Mouse (Mus musculus) liver, embryonic 14.5 days (tissue): Measurements from ENCODE around the gene Vezt. TPM values are rescaled to one million over a fixed set of nuclear protein-coding genes. Genes with fewer than 3 reads are reported as not detected.

Experiments used
- ATAC-seq: fragments of 200-750 bp; cut with Nextera tagmentation; 2 replicates; pipeline ENCODE4 v1.8.0; 2017; ENCODE audit warnings: moderate number of reproducible peaks, mild to moderate bottlenecking, moderate library complexity; ENCODE audit not compliant: insufficient read depth
- DNase-seq, 3 experiments: peaks; one replicate each; pipeline ENCODE4 v3.0.0-alpha.2; 2012 to 2013; ENCODE audit warnings: low read depth in 3 of 3, low spot score in 3 of 3
- H3K27ac ChIP-seq: fragments of 300-500 bp; sonication (generic); 2 replicates; pipeline ENCODE4 v1.5.1; 2014; ENCODE audit warnings: moderate library complexity, mild to moderate bottlenecking, control low read depth, inconsistent platforms
- H3K27me3 ChIP-seq: fragments of 300-500 bp; sonication (generic); 2 replicates; pipeline ENCODE4 v1.6.1; 2014; ENCODE audit warnings: mild to moderate bottlenecking, low read length, moderate library complexity; ENCODE audit not compliant: control insufficient read depth, insufficient read depth
- H3K36me3 ChIP-seq: fragments of 300-500 bp; sonication (generic); replicated peaks from 2 replicates; pipeline ENCODE4 v1.6.1; 2014; ENCODE audit warnings: low read depth; ENCODE audit not compliant: control insufficient read depth, insufficient read depth
- H3K4me1 ChIP-seq, 2 experiments: fragments of 200-500 bp in 1 of 2; fragments of 300-500 bp in 1 of 2; sonication (generic) in 1 of 2; replicated peaks; 2 replicates each; pipeline ENCODE4 v1.6.1; 2012 to 2014; ENCODE audit warnings: antibody characterized with exemption in 1 of 2, inconsistent platforms in 1 of 2, low read length in 1 of 2; ENCODE audit not compliant: control insufficient read depth in 2 of 2, insufficient read depth in 2 of 2
- H3K4me2 ChIP-seq: fragments of 300-500 bp; sonication (generic); 2 replicates; pipeline ENCODE4 v1.6.1; 2014; ENCODE audit warnings: low read depth, mild to moderate bottlenecking, control low read depth, moderate library complexity
- H3K4me3 ChIP-seq, 2 experiments: fragments of 200-500 bp in 1 of 2; fragments of 300-500 bp in 1 of 2; sonication (generic) in 1 of 2; 2 replicates each; pipeline ENCODE4 v1.5.1; 2012 to 2014; ENCODE audit warnings: low read depth in 2 of 2, low read length in 2 of 2, mild to moderate bottlenecking in 2 of 2, control low read depth in 1 of 2, inconsistent platforms in 1 of 2, moderate library complexity in 1 of 2; ENCODE audit not compliant: insufficient read depth in 1 of 2
- H3K9ac ChIP-seq: fragments of 300-500 bp; sonication (generic); replicated peaks from 2 replicates; pipeline ENCODE4 v1.6.1; 2014; ENCODE audit warnings: mild to moderate bottlenecking, control low read depth, moderate library complexity
- H3K9me3 ChIP-seq: fragments of 300-500 bp; sonication (generic); 2 replicates; pipeline ENCODE4 v1.6.1; 2016; ENCODE audit warnings: low read length, mixed read lengths; ENCODE audit not compliant: control insufficient read depth
- CTCF ChIP-seq: IDR thresholded peaks from 2 replicates; pipeline ENCODE4 v1.5.1; 2016; ENCODE audit warnings: antibody characterized with exemption, low read depth, control low read depth
- EP300 ChIP-seq: IDR thresholded peaks from 2 replicates; pipeline ENCODE4 v1.6.1; 2016; ENCODE audit warnings: antibody characterized with exemption, low read depth
- WGBS: fragments of 180-500 bp; shearing (Covaris S2); extraction: QIAGEN DNeasy Blood & Tissue Kit; methylation state at CpG from one replicate; pipeline ENCODE4 v1.1.7; 2014; ENCODE audit not compliant: insufficient replicate concordance; 5-methylcytosine and 5-hydroxymethylcytosine counted together
- polyA plus RNA-seq, 2 experiments: library from polyadenylated mRNA; depleted of rRNA in 1 of 2; stranded (reverse) in 1 of 2; unstranded in 1 of 2; fragments of >200 nt; fragmentation: Nextera tagmentation in 1 of 2; extraction: Ambion mirVana in 1 of 2; gene quantifications; 2 replicates each; pipeline versions ENCODE4 v1.2.1 to v1.2.3; 2012 to 2014

The Vezt gene
- polyA plus RNA-seq, 2 experiments = 6.6 to 12.7 TPM

DNA sequence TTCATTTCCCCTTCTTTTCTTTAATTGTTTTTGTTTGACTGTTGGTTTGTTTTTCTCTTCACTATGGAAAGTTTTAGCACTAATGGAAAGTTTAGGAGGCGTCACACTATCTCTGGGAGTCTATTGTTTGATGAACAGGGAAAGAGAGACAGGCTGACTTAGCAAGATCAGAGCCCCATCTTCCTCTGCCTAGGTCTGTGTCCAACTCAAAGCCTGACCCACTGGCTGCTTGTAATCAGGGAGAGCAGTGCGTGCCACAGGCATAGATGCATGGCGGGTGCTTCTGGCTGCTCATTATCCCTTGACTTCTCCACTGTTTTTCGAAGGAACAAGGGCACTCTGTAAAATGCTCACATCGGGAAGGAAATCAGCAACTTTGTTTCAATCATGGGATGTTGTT is 26.7 kb upstream of the Vezt start:
- H3K4me1 ChIP-seq = peaks cover 0 to 18% of the 10 kb centered on the region in 2 experiments
- ATAC-seq = no peak

DNA sequence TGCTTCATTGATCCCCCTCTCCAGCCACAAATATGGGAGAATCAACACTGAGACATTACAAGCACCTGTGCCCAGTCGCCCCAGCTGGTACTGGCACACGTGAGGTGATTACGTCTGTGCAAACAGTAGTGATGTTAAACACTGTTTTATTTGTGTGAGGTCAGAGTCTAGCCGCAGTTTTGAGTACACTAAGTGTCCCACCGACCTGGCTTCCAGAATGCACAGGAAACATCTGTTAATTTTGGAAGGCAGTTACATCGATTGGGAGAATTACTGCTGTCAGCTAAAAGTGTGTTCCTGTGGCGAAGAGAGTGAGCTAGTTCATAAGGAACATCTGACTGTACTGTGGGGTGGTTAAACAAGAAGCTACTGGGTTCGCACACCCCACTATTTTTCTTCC is 24.6 kb upstream of the Vezt start:
- 56% methylated on average over 8 of the region's 8 CpGs for WGBS
- no peaks in the 10 kb centered on the region for H3K36me3 ChIP-seq
- ATAC-seq = no peak; the same call in 1 of the 2 replicates
- no peak overlapping the region for H3K4me3 ChIP-seq
- H3K4me2 ChIP-seq = no peak overlapping the region
- H3K4me1 ChIP-seq = peaks cover 0 to 18% of the 10 kb centered on the region in 2 experiments
- TF ChIP-seq CTCF (no peak), EP300 (no peak)
- DNase-seq = no peak
- no peak overlapping the region for H3K9ac ChIP-seq
- H3K27me3 ChIP-seq = no peaks in the 10 kb centered on the region
- no peak overlapping the region for H3K27ac ChIP-seq
- no peaks in the 10 kb centered on the region for H3K9me3 ChIP-seq

More for the DNA sequence above, 26.7 kb upstream of the Vezt start:
- DNase-seq = no peak
- Histone ChIP-seq H3K9ac (no peak overlapping the region), H3K36me3 (no peaks in the 10 kb centered on the region), H3K27ac (no peak overlapping the region), H3K4me3 (no peak overlapping the region), H3K4me2 (no peak overlapping the region), H3K27me3 (no peaks in the 10 kb centered on the region), H3K9me3 (no peaks in the 10 kb centered on the region)
- TF ChIP-seq EP300 = no peak
- no peak for TF ChIP-seq CTCF
- WGBS = 84% methylated on average over 5 of the region's 5 CpGs

DNA sequence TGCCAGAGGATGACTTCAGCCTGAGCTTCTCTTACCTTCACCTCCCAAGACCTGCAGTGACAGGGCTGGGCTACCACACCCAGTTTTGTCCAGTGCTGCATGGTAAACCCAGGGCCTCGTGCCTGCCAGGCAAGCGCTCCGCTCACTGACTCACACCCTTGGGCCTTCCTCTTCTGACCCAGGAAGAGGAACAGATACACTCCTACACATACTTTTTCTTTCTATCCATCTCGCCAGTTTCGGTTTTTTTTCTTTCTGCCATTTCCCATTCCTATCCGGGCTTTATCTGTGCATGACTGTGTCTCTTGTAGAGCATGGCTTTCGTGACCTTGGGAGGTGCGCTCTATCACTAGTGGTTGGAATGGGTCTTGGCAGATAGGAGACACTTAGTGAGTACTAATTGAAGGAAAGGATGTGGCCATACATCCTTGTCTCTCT is 24.0 kb upstream of the Vezt start:
- Histone ChIP-seq H3K9me3 (no peaks in the 10 kb centered on the region), H3K4me1 (peaks cover 0 to 18% of the 10 kb centered on the region in 2 experiments), H3K27me3 (no peaks in the 10 kb centered on the region), H3K36me3 (no peaks in the 10 kb centered on the region), H3K4me3 (no peak overlapping the region), H3K27ac (no peak overlapping the region), H3K4me2 (no peak overlapping the region), H3K9ac (no peak overlapping the region)
- WGBS = 48% methylated on average over 8 of the region's 8 CpGs
- peak; percentile 64 for ATAC-seq
- no peak for DNase-seq
- TF ChIP-seq EP300 (no peak), CTCF (no peak)

DNA sequence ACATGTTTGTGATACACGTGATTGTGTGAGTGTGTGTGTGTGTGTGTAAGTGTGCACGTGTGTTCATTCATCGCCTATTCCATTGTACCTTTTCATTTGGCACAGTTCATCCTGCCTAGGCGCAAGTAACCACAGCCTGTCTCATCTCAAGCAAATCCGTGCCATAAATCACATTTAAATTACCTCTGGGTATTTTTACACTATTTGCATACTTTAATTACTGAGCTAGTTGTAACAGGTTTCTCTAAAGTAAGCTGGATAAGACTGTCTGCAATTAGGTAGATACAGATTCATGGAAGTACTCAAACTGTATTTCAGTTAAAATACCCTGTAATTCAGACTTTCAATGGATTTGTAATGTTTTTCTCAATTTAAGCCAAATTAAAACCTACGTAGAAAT is 20.9 kb upstream of the Vezt start:
- ATAC-seq (no peak), DNase-seq (no peak)
- H3K4me2 ChIP-seq = no peak overlapping the region
- H3K4me1 ChIP-seq = peaks cover 3 to 17% of the 10 kb centered on the region in 2 experiments
- H3K36me3 ChIP-seq = no peaks in the 10 kb centered on the region
- H3K27me3 ChIP-seq = no peaks in the 10 kb centered on the region
- H3K4me3 ChIP-seq = no peak overlapping the region
- no peak overlapping the region for H3K27ac ChIP-seq
- WGBS = 81% methylated on average over 6 of the region's 6 CpGs
- no peaks in the 10 kb centered on the region for H3K9me3 ChIP-seq
- no peak for TF ChIP-seq EP300
- no peak for TF ChIP-seq CTCF
- no peak overlapping the region for H3K9ac ChIP-seq

DNA sequence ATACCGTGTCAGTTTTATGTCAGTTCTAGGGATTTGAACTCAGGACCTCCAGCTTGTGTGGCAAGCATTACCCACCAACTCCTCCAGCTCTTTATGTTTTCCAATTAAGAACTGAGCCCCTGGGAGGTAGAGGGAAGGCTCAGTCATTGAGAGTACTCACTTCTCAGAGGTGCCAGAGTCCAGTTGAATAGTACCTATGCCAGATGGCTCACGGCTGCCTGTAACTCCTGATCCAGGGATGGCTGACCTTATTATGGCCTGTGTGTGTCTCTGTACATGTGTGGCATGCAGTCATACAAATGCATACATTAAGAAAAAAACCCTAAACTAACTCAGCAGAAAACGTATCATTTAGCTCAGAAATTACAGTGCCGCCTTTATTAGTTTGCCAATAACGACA is 15.1 kb upstream of the Vezt start:
- Histone ChIP-seq H3K4me1 (peaks cover 36 to 38% of the 10 kb centered on the region in 2 experiments), H3K4me2 (no peak overlapping the region), H3K4me3 (no peak overlapping the region), H3K9ac (no peak overlapping the region), H3K36me3 (peaks cover under 1% of the 10 kb centered on the region; the same call in 1 of the 2 replicates), H3K27ac (no peak overlapping the region), H3K27me3 (no peaks in the 10 kb centered on the region), H3K9me3 (no peaks in the 10 kb centered on the region)
- DNase-seq (no peak), ATAC-seq (no peak)
- 93% methylated on average over 5 of the region's 5 CpGs for WGBS
- TF ChIP-seq EP300 (no peak), CTCF (no peak)
